Mouse (Mus musculus) bone marrow macrophage, adult 2 months (primary cell): ENCODE data around the gene Chmp2a.

ENCODE experiments used
- CTCF ChIP-seq: IDR thresholded peaks from 2 replicates; pipeline ENCODE4 v1.5.1; 2012; ENCODE audit warnings: low read depth, mild to moderate bottlenecking, low read length, moderate library complexity
- POLR2A ChIP-seq: IDR thresholded peaks from 2 replicates; pipeline ENCODE4 v1.6.1; 2012; ENCODE audit warnings: mild to moderate bottlenecking, low read depth, low read length, borderline replicate concordance

GRCm38 (mm10) chr7:13006531-13006930 lies 28.1 kb downstream of the Chmp2a start:
- no peak for TF ChIP-seq CTCF
- TF ChIP-seq POLR2A: no peak
